Mouse (Mus musculus) kidney, adult 18-20 months (tissue): ENCODE results near the gene Htr5b.
A peak's percentile ranks its signal among the peaks of the same experiment; 100 is the strongest.

Experiments
- DNase-seq: peaks from one replicate; pipeline ENCODE4 v3.0.0; 2021

The Htr5b gene

GRCm38 (mm10) chr1:121483091-121483490, 45.2 kb downstream of the Htr5b start:
- DNase-seq = no peak

- no peak for DNase-seq
These were observed 48.9 kb downstream of the Htr5b start for GRCm38 (mm10) chr1:121479403-121479802.

GRCm38 (mm10) chr1:121478284-121478980, 49.8 kb downstream of the Htr5b start:
- no peak for DNase-seq

- no peak for DNase-seq
These were observed 50.5 kb downstream of the Htr5b start for GRCm38 (mm10) chr1:121477716-121478115.

- DNase-seq = no peak
These were observed 56.8 kb downstream of the Htr5b start for GRCm38 (mm10) chr1:121471503-121471902.

GRCm38 (mm10) chr1:121468271-121468670, 60.0 kb downstream of the Htr5b start:
- peak; percentile 19 for DNase-seq

- DNase-seq = no peak
These were observed 62.0 kb downstream of the Htr5b start for GRCm38 (mm10) chr1:121466276-121466675.

- peak; percentile 57 for DNase-seq
These were observed 64.5 kb downstream of the Htr5b start for GRCm38 (mm10) chr1:121463806-121464205.

GRCm38 (mm10) chr1:121462643-121463042, 65.6 kb downstream of the Htr5b start:
- no peak for DNase-seq

- DNase-seq = no peak
These were observed 66.4 kb downstream of the Htr5b start for GRCm38 (mm10) chr1:121461895-121462294.

- DNase-seq = no peak
These were observed 68.2 kb downstream of the Htr5b start for GRCm38 (mm10) chr1:121460077-121460476.
